Mouse (Mus musculus) heart, postnatal 36 days (tissue): ENCODE data around the gene Lias. TPM values are rescaled to one million over a fixed set of nuclear protein-coding genes. Genes with fewer than 3 reads are reported as not detected.
A peak's percentile ranks its signal among the peaks of the same experiment; 100 is the strongest.

Experiments used
- DNase-seq, 2 experiments: peaks; one replicate each; pipeline ENCODE4 v3.0.0; 2021 to 2022
- intact Hi-C: fragments of 180-260 bp; cut with DNase I; formaldehyde crosslinking; loops from one replicate; pipeline ENCODE4 v1.15.1; 2025
- total RNA-seq, 2 experiments: library from RNA; stranded (reverse); gene quantifications; 2 replicates each; pipeline ENCODE4 v1.2.3; 2021

The Lias gene
- total RNA-seq, 2 experiments from 2014 or later, result 54.8 to 55.8 TPM

GRCm38 (mm10) chr5:65422803-65423202 is 31.5 kb downstream of the Lias start:
- intact Hi-C loops, result no loop called here
- no peak for DNase-seq

- intact Hi-C loops, result no loop called here
- DNase-seq, result no peak
Observed at GRCm38 (mm10) chr5:65424215-65424614, 32.9 kb downstream of the Lias start.

- no peak for DNase-seq
- intact Hi-C loops, result no loop called here
Observed at GRCm38 (mm10) chr5:65425251-65425650, 34.0 kb downstream of the Lias start.

GRCm38 (mm10) chr5:65428321-65428720 is 37.0 kb downstream of the Lias start:
- no peak for DNase-seq
- intact Hi-C loops, result no loop called here

- DNase-seq, result no peak
Observed at GRCm38 (mm10) chr5:65429441-65429840, 38.1 kb downstream of the Lias start.

GRCm38 (mm10) chr5:65434471-65435362 is 43.4 kb downstream of the Lias start:
- intact Hi-C loops, result loop anchor here (1.0 to 5.0 kb wide), 2 partner anchors 43 kb away; partner anchors contain the start of genes Lias and Rpl9
- peak in 1 of 2 experiments; percentile 7 for DNase-seq

More at GRCm38 (mm10) chr5:65429441-65429840, 38.1 kb downstream of the Lias start:
- intact Hi-C loops, result no loop called here

- intact Hi-C loops, result loop anchor here (1.0 to 5.0 kb wide), 2 partner anchors 42 to 44 kb away; partner anchors contain the start of genes Lias and Rpl9
- no peak for DNase-seq
Observed at GRCm38 (mm10) chr5:65435363-65435805, 44.1 kb downstream of the Lias start.

GRCm38 (mm10) chr5:65435806-65436561 is 44.7 kb downstream of the Lias start, which contains the start of gene Ugdh:
TSS of gene Ugdh (minus strand) at chr5:65435949.
- intact Hi-C loops, result loop anchor here (1.0 to 5.0 kb wide), 2 partner anchors 41 to 45 kb away; partner anchors contain the start of genes Lias and Rpl9
- DNase-seq, result peak; percentile 94 to 96

GRCm38 (mm10) chr5:65438041-65438440 is 46.7 kb downstream of the Lias start:
- intact Hi-C loops, result loop anchor here (5.0 kb wide), 1 partner anchor 39 kb away; no protein-coding TSS in a partner anchor
- DNase-seq, result no peak

- intact Hi-C loops, result no loop called here
- DNase-seq, result no peak
Observed at GRCm38 (mm10) chr5:65444981-65445380, 53.7 kb downstream of the Lias start.

GRCm38 (mm10) chr5:65446756-65447155 is 55.5 kb downstream of the Lias start:
- DNase-seq, result no peak
- intact Hi-C loops, result no loop called here

- intact Hi-C loops, result no loop called here
- no peak for DNase-seq
Observed at GRCm38 (mm10) chr5:65447826-65448225, 56.5 kb downstream of the Lias start.

GRCm38 (mm10) chr5:65448941-65449340 is 57.6 kb downstream of the Lias start:
- no peak for DNase-seq

GRCm38 (mm10) chr5:65454771-65455170 is 63.5 kb downstream of the Lias start:
- intact Hi-C loops, result loop anchor here (5.0 kb wide), 1 partner anchor 38 kb away; the partner anchor contains the start of gene Gm43552
- DNase-seq, result peak; percentile 33 to 40

More at GRCm38 (mm10) chr5:65448941-65449340, 57.6 kb downstream of the Lias start:
- intact Hi-C loops, result no loop called here

- DNase-seq, result peak in 1 of 2 experiments; percentile 34
- intact Hi-C loops, result loop anchor here (5.0 kb wide), 1 partner anchor 35 kb away; the partner anchor contains the start of gene Gm43552
Observed at GRCm38 (mm10) chr5:65457086-65457827, 66.0 kb downstream of the Lias start.

- intact Hi-C loops, result loop anchor here (5.0 kb wide), 1 partner anchor 34 kb away; the partner anchor contains the start of gene Gm43552
- DNase-seq, result peak in 1 of 2 experiments; percentile 21
Observed at GRCm38 (mm10) chr5:65457846-65458245, 66.5 kb downstream of the Lias start.

GRCm38 (mm10) chr5:65459454-65459853 is 68.2 kb downstream of the Lias start:
- no peak for DNase-seq
- intact Hi-C loops, result loop anchor here (5.0 kb wide), 1 partner anchor 33 kb away; the partner anchor contains the start of gene Gm43552
